Mouse (Mus musculus) hindbrain, embryonic 10.5 days (tissue): ENCODE data around the gene Zfp595. TPM values are rescaled to one million over a fixed set of nuclear protein-coding genes. Genes with fewer than 3 reads are reported as not detected.

Experiments used
- DNase-seq: peaks from one replicate; pipeline ENCODE4 v3.0.0-alpha.2; 2017; ENCODE audit warnings: low spot score
- H3K27ac ChIP-seq: fragments of 300-500 bp; sonication (generic); 2 replicates; pipeline ENCODE4 v1.5.1; 2016; ENCODE audit warnings: mild to moderate bottlenecking, moderate library complexity
- H3K27me3 ChIP-seq: fragments of 300-500 bp; sonication (generic); 2 replicates; pipeline ENCODE4 v1.6.1; 2016; ENCODE audit warnings: mild to moderate bottlenecking; ENCODE audit not compliant: poor library complexity, insufficient read depth, severe bottlenecking
- H3K36me3 ChIP-seq: fragments of 300-500 bp; sonication (generic); 2 replicates; pipeline ENCODE4 v1.6.1; 2016; ENCODE audit warnings: mild to moderate bottlenecking, moderate library complexity
- H3K4me1 ChIP-seq: fragments of 300-500 bp; sonication (generic); replicated peaks from 2 replicates; pipeline ENCODE4 v1.6.1; 2016; ENCODE audit warnings: mild to moderate bottlenecking
- H3K4me3 ChIP-seq: fragments of 300-500 bp; sonication (generic); 2 replicates; pipeline ENCODE4 v1.5.1; 2016; ENCODE audit warnings: mild to moderate bottlenecking, moderate library complexity
- H3K9me3 ChIP-seq: fragments of 300-500 bp; sonication (generic); 2 replicates; pipeline ENCODE4 v1.6.1; 2016; ENCODE audit warnings: mild to moderate bottlenecking, moderate library complexity
- WGBS: fragments of 180-500 bp; shearing (Covaris S2); methylation state at CpG from one replicate; pipeline ENCODE4 v1.1.7; 2016; 5-methylcytosine and 5-hydroxymethylcytosine counted together
- polyA plus RNA-seq: library from polyadenylated mRNA; unstranded; fragments of >200 nt; fragmentation: Nextera tagmentation; extraction: Ambion mirVana; gene quantifications from 2 replicates; pipeline ENCODE4 v1.2.1, GENCODE M21; 2016

Zfp595 gene
- polyA plus RNA-seq, 1 experiment from 2014 or later = 1.1 TPM

DNA sequence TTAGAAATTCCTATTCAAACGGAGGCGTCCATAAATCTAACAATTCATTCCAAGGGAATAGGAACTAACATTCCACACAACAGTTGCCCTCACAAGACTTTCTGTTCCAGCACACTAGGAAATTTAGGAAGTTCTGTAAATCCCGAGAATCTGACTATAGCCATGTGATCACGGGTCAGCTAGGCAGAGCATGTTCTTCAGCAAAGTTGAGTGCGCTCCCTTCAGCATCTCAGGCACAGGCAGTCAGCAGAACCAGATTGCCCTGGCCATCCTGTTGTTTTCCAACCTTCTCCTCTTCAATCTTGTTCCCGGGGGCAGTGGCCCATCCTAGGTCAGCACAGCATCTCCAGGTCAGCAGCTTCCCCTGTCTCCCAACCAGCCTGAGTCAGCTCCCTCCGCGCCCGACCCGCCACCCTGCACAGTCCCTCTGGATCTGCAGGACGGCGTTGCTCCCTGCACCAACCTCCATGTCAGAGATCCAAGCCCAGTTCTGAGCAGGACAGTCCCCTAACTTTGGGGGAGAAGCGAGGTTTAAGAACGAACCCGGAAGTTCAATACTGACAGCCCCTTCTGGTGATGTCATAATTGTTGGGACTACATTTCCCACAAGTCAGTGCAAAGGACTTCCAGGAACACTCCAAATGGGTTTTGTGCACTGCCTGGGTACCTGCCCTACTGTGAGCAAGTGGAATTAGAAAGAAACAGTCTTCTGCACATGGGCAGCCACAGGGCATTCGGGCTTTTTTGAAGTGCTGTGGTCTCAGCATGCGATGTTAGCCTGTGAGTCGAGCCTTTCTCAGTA, 63.6 kb downstream of the Zfp595 start:
- Histone ChIP-seq H3K27me3 (no peaks in the 10 kb centered on the region), H3K4me3 (peak overlapping the region; percentile 79), H3K4me1 (0 out of 2 replicates have a peak, but pooled peaks cover 7% of the 10 kb centered on the region), H3K36me3 (peaks cover 4% of the 10 kb centered on the region; the same call in 1 of the 2 replicates), H3K27ac (peak overlapping the region; percentile 85), H3K9me3 (peaks cover 12% of the 10 kb centered on the region)
- DNase-seq = peak; percentile 59
- 11% methylated on average over 18 of the region's 18 CpGs for WGBS

Other genes starting within 250 kb of the Zfp595 start
- gene Zfp708, start 234.6 kb downstream of the Zfp595 start, polyA plus RNA-seq = 5.7 TPM in 2 replicates
- gene Gm28557, start 224.0 kb downstream of the Zfp595 start, polyA plus RNA-seq = 2.3 and 2.8 TPM in 2 replicates
- 0.45 TPM in 1 of 2 replicates, not detected in the other for gene Rslcan18, start 216.3 kb downstream of the Zfp595 start, polyA plus RNA-seq
- 1.2 and 1.8 TPM in 2 replicates for gene Zfp759, start 210.9 kb downstream of the Zfp595 start, polyA plus RNA-seq
- 5.5 and 6.0 TPM in 2 replicates for gene Rsl1, start 159.4 kb downstream of the Zfp595 start, polyA plus RNA-seq
- gene Zfp455, start 138.1 kb downstream of the Zfp595 start, polyA plus RNA-seq = 0.78 and 0.97 TPM in 2 replicates
- gene Zfp458, start 54.1 kb downstream of the Zfp595 start, polyA plus RNA-seq = 1.5 and 2.0 TPM in 2 replicates
- 0.27 and 0.52 TPM in 2 replicates for gene Zfp457, start 26.1 kb downstream of the Zfp595 start, polyA plus RNA-seq
- gene Gm28044, start 28.0 kb upstream of the Zfp595 start, polyA plus RNA-seq = not detected in 2 replicates
- gene Zfp953, start 28.0 kb upstream of the Zfp595 start, polyA plus RNA-seq = 0.68 and 0.69 TPM in 2 replicates
- not detected in 2 replicates for gene Gm28041, start 43.2 kb upstream of the Zfp595 start, polyA plus RNA-seq
- 0.73 and 0.93 TPM in 2 replicates for gene Zfp456, start 43.2 kb upstream of the Zfp595 start, polyA plus RNA-seq
- 3.7 and 5.9 TPM in 2 replicates for gene Zfp429, start 67.2 kb upstream of the Zfp595 start, polyA plus RNA-seq
- 0.92 and 1.7 TPM in 2 replicates for gene Zfp459, start 88.8 kb upstream of the Zfp595 start, polyA plus RNA-seq
- 5.7 and 7.2 TPM in 2 replicates for gene Zfp874a, start 119.1 kb upstream of the Zfp595 start, polyA plus RNA-seq
- 1.4 and 1.5 TPM in 2 replicates for gene Zfp874b, start 151.7 kb upstream of the Zfp595 start, polyA plus RNA-seq
- 12.9 and 14.2 TPM in 2 replicates for gene Zfp58, start 168.0 kb upstream of the Zfp595 start, polyA plus RNA-seq
- not detected in 2 replicates for gene Gm26965, start 193.6 kb upstream of the Zfp595 start, polyA plus RNA-seq
- 26.5 and 26.6 TPM in 2 replicates for gene Zfp87, start 193.6 kb upstream of the Zfp595 start, polyA plus RNA-seq
- gene Zfp748, start 221.3 kb upstream of the Zfp595 start, polyA plus RNA-seq = 15.1 and 15.4 TPM in 2 replicates